Mouse (Mus musculus): ENCODE measurements around the gene Nemp1.

The Nemp1 gene

GRCm38 (mm10) chr10:127674794-127675522, 8.3 kb downstream of the Nemp1 start:
- peak; percentile 92 for DNase-seq

GRCm38 (mm10) chr10:127675859-127676398, 9.2 kb downstream of the Nemp1 start:
- DNase-seq = no peak

- peak; percentile 99 for DNase-seq
These were observed 10.2 kb downstream of the Nemp1 start for GRCm38 (mm10) chr10:127676691-127677548.

- DNase-seq = peak; percentile 84
These were observed 11.1 kb downstream of the Nemp1 start for GRCm38 (mm10) chr10:127677591-127678336.

DNA sequence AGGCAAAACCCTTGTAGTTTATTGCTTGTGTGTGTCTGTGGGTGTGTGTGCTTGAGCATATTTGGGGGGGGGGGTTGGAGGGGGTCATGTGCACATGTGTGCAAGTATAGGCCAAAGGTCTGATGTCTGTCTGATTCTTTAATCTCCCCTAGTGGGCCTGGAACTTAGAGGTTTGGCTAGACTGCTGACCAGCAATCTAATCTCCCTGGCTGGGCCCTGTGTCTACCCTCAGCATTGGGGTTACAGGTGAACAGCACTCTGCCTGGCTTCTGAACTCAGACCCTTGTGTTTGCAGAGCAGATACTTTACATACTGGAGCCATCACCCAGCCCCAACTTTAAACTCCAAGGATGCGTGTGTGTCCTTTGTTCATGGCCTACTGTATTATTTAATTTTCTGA, 12.5 kb downstream of the Nemp1 start:
- DNase-seq = no peak

DNA sequence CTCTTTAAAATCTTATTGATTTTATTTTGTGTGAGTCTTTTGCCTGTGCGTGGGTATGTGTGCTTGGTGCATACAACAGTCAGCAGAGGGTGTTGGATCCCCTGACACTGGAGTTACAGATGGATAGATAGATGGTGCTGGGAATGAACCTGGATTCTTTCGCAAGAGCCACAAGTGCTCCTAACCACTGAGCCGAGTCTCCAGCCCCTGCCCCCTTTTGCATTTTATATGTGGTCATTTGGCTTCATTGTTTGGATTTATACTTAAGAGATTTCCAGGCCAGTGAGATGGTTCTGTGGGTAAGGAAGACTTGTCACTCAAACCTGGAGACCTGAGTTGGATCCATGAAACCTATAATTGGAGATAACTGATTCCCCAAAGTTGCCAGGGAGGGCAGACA, 13.2 kb downstream of the Nemp1 start:
- DNase-seq = no peak

- DNase-seq = no peak
These were observed 16.2 kb downstream of the Nemp1 start for GRCm38 (mm10) chr10:127682886-127683285.

GRCm38 (mm10) chr10:127691053-127691452, 24.4 kb downstream of the Nemp1 start:
- DNase-seq = no peak

DNA sequence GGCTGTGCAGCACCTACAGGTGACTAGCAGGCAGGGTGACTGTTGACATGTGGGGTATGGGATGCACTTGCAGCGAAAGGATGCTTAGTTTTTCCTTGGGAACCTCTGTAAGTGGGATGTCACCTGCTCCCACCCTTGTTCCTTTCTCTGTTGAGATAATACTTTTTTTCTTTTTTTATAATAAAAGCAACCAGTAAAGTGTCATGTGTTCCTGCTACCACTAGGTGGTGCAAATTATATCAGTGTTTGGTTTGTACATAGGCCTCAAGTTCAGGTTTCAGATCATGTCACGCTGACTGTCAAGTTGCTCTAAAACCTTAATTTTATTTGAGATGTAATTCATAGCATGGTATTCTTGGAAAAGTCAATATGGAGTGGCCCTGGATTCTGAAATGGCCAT, 27.9 kb downstream of the Nemp1 start:
- peak; percentile 57 for DNase-seq

GRCm38 (mm10) chr10:127695775-127696174, 29.1 kb downstream of the Nemp1 start:
- DNase-seq = no peak

- no peak for DNase-seq
These were observed 32.3 kb downstream of the Nemp1 start for GRCm38 (mm10) chr10:127698966-127699365.

DNA sequence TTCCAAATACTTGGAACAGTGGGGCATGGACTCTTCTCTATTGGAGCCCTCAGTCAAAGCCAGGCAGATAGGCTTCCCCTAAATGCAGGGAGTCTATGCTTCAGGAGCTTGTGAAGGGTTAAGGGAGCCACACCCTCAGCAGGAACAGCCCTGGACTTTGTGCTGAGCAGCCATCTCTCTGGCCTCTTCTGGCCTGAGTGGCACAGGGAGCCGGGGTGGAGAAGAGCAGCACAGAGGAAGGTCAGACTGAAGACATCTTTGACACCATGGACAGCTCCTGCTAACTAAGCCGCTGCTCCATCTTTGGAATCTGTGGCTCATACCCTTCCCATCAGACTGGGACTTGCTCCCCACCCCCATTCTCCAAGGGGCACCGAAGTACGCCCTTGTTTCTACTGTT, 36.6 kb downstream of the Nemp1 start:
- DNase-seq = no peak

DNA sequence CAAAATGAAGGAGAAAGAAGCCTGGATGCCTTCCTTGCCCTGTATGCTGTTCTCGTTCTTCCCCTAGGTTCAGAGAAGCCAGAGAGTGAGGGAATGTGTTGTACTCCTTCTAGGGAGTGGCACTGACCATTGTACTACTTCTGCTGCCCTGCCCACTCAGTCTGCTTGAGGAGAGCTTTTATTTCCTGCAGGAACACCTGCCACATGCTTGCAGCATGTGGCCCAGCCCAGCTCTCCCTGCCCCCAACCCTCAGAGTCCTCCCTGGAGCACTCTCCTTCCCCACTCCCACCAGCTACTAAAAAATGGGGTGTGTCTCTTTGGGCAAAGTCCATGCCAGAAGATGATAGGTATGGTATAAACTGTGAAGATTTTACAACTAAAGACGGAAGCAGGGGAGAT, 37.6 kb downstream of the Nemp1 start:
- DNase-seq = no peak

GRCm38 (mm10) chr10:127704766-127705220, 38.1 kb downstream of the Nemp1 start, which contains the start of gene Myo1a:
Gene Myo1a, plus strand, starts transcription at chr10:127705170.
- no peak for DNase-seq

- DNase-seq = no peak
These were observed 39.1 kb downstream of the Nemp1 start for GRCm38 (mm10) chr10:127705783-127706182.

DNA sequence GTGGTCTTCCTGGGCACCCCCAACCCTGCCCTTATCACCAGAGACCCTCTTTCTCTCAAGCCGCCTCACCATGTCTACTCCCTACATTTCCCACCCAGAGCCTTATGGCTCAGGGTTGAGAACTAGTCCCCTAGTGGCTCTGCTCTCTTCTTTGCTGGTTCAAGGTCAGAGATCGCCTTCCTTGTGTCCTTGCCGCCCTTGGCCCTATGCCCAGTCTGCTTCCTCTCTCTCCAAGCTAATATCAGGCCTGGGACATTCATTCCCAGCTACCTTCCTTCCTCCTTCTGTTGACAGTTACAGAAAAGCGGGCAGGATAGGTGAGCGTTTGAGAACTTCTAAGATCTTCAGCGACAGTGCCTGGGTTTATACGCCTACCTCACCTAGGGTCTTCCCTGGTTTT, 41.0 kb downstream of the Nemp1 start:
- DNase-seq = no peak

DNA sequence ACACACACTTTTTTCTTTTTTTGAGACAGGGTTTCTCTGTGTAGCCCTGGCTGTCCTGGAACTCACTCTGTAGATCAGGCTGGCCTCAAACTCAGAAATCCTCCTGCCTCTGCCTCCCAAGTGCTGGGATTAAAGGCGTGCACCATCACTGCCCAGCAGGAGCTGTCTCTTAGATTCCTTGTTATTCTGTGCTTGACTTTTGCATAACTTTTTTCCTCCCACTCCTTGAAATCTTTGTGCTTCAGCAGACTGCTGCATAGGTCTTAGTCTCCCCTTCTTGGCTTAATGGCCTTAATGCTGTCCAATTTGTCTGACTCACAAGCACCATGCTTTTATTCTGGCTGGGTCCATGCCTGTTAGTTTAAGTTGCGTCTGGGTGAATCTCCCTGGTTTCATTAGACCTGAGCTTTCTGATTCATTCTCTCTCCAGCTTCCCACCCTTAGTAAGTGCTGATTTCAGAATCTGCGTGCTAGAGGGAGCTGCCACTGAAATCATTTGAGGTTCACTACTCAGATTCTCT, 42.2 kb downstream of the Nemp1 start:
- no peak for DNase-seq

DNA sequence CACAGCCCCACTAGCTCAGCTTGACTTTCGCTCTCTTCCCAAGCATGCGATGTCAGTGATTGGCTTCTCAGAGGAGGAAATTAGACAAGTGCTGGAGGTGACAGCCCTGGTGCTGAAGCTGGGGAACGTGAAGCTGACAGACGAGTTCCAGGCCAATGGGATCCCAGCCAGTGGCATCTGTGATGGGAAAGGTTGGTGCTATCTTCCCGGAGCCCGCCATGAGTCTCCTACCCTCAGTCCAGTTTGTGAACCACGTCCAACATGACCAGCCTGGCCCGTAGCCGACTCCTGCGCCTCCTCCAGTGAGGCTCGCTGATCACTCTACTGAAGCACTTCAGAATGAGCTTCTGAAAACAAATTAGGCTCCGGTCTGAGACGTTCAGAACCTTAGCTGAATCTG, 43.6 kb downstream of the Nemp1 start:
- DNase-seq = no peak

DNA sequence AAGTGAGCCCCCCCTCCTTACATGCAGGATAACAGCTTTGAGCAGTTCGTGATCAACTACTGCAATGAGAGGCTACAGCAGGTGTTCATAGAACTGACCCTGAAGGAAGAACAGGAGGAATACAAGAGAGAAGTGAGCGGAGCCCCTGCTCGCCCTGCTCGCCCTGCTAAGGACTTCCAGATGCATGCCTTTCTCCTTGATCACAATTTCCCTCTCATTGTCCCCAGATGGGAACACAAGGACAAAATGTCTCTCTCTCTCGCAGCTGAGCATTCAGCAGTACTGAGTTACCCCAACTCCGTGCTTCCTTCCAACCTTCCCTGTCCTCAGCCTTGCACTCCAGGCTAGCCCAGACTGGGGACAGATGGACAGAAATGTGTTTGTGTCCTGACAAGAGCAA, 46.0 kb downstream of the Nemp1 start:
- DNase-seq = no peak

GRCm38 (mm10) chr10:127721671-127722418, 55.1 kb downstream of the Nemp1 start:
- peak; percentile 41 for DNase-seq

GRCm38 (mm10) chr10:127724178-127724577, 57.5 kb downstream of the Nemp1 start, which contains the start of gene Tac2:
Gene Tac2, plus strand, starts transcription at chr10:127724478.
- DNase-seq = no peak

DNA sequence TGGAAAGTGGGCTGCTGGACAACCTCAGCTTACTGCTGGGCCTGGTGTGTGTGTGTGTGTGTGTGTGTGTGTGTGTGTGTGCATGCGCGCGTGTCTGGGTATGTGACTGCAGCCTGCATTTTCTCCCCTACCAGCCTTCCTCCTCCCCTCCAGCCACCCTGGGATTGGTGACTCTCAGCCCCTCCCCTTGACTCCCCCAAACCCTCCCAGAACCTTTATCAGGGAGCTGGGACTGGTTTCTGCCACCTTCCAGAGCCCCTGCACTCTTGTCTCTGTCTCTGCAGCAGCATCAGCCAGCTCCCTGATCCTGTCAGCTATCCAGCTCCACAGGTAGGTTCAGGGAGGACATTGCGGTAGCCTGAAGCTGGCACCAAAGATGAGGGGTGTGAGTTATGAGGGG, 58.4 kb downstream of the Nemp1 start:
- DNase-seq = no peak
